Mouse (Mus musculus) liver, postnatal 0 days (tissue): Measurements from ENCODE around the gene Car8.

Experiments used
- CTCF ChIP-seq: sonication (generic); IDR thresholded peaks from 2 replicates; pipeline ENCODE4 v1.5.1; 2016; ENCODE audit warnings: antibody characterized with exemption, low read depth
- EP300 ChIP-seq: IDR thresholded peaks from 2 replicates; pipeline ENCODE4 v1.6.1; 2016; ENCODE audit warnings: antibody characterized with exemption, low read depth, mild to moderate bottlenecking

DNA sequence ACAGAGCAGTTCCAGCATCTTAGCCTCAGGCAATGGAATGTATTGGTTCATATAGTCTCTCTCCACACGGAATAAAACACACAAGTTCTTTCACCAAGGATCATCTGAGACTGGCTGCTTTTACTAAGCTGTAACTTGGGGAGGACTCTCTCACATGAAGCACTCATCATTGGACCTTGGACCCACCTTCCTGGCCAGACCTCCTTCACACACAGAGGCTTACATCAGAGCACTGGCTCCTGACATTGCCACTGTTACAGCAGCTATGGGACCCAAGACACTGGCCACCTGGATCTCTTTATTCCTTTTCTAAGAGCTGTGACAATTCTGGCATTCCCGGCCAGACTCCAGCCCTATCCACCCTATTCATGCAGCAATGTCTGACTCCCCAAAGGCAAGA lies 101.4 kb downstream of the Car8 start:
- TF ChIP-seq CTCF (no peak), EP300 (no peak)
